Mouse (Mus musculus): ENCODE measurements around the gene Rpl18a. TPM values are rescaled to one million over a fixed set of nuclear protein-coding genes. Genes with fewer than 3 reads are reported as not detected.

The Rpl18a gene
- 5,038 and 8,367 TPM in 2 replicates for polyA plus RNA-seq (2012; rRNA removed; ENCODE audit: low replicate concordance)

DNA sequence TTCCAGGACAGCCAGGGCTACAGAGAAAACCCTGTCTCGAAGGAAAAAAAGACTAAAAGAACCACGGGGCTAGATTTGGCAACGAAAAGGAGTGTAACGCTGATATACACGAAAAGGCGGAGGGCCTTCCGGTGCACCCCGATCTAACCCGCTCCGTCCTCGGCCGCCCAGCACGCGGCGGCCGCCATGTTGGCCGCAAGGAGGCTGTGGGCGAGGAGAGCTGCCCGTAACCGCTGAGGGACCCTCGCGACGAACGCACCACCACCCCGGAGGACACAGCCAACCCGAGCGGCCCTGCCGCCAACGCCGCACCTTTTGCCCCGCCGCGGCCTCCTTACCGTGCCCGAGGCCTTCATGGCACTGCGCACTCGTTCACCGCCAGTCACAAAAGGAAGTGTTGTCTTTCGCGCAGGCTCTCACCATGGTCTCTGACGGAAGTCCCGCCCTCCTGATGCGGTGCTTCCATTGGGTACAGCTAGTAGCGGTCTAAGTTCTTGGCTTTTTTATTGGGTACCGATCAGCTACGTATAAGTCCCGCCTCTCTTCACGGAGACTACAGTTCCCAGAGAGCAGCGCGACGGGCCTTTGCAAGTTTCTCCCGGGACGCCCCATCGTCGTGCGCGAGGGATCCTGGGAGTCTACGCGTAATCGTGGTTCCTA, at the start of gene Rpl18a:
Gene Rpl18a, minus strand, starts transcription at position 392 of the 660 bp plus-strand sequence.

DNA sequence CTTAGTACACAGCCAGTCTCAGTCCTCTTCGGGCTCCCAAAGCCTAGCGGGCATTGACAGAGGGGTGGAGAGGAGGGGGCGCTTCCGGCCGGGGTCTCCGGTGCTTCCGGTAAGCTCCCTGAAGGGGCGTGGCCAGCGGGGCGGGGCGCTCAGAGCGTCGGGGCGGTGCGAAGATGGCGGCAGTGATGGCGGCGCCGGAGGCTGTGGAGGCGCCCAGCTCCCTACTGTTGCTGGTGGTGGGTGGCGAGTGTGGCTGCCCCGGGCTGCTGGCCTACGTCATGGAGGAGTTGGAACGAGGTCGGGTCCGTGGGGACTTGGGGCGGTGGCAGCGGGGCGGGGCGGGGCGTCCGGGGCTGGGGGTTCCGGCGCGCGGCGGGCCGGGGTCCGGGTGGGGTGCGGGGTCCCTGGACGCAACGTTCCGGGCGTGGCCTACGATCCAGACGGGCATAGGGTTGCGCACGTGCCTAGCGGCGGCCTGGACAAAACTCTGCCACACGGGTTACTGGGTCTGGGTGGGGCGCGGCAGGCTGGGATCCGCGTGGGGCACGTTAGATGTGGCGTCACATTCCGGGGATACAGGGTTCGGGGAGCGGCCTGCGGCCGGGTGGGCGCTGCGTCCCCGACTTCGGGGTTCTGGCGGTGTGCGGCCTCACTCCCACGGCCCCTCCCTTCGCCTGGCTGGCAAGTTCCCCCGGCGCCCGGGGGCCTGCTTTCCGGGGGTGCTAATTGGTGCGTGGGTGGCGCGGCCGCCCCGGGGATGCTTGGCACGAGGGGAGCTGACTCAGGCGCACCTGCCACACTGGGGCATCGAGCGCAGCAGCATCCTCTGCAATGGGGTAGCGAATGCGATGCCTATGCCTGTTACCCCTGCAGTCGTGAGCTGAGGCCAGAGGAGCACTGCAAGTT, 8.9 kb upstream of the Rpl18a start, which contains the start of gene Map1s:
Gene Map1s, plus strand, starts transcription at position 102 of the 906 bp plus-strand sequence.

DNA sequence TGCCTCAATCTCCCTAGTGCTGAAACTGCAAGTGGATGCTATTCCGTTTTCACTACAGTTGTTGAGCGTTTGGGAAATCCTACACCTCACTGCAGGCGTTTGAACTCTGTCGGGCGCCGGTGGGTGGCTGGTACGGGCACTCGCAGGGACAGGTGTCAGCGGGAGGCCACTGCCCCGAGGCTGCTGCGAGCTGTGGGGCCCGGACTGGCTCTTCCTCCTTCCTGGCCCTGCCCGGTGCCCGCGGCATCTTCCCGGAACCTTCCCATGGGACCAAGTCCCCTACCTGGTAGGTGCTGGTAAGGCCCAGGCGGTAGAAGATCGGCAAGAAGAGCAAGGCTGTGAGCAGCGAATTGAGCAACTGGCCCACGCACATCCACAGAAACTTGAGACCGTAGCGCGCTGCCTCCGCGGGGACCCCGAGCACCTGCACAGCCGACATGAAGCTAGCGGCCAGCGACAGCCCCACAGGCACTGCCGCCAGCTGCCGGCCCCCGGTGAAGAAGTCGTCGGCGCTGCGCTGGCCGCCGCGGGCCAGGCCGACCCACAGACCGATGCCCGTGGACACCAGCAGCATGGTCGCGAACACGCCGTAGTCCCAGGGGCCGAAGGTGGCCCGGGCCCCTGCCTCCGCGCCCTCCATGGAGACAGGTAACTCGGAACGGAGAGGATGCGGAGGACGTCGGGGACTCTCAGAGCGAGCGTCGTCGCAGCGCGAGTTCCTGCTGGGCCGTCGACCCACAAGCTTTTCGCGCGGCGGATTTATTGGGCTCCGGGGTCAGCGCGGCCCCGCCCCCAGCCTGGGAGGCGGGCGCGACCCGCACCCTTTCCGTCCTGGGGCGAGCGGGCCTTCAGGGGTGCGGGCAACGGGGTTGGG, 5.0 kb downstream of the Rpl18a start, which contains the start of gene Slc5a5:
Gene Slc5a5, minus strand, starts transcription at position 736 of the 874 bp plus-strand sequence.

DNA sequence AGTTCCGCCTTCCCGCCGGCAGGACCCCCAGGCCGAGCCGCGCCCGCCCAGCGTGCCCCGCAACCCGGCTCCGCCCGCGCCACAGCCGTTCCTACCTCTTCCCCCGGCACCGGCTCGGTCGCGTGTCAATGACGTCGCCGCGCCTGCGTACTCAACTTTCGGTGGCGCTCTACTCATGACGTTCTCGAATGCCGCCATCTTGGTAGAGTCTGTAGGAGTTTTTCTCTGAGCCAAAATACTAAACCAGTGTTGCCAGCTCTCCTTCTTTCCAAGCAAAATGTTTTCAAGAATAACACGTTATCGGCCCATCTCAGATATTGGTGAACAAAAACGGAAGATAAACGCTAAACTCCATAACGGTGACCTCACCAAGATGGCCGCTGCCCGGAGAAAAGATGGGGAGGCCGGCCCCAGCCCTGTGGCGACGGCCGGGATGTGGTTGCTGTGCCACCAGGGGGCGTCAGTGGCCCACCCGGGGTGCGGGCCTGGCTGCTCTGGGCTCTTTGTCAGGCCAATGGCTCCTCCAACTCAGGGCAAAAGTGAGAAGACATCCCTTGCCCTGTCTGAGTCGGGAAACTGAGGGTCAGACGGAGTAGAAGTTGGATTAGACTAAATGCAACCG, 23.7 kb downstream of the Rpl18a start, which contains the start of gene Ccdc124:
Gene Ccdc124, minus strand, starts transcription at position 572 of the 622 bp plus-strand sequence.

GRCm38 (mm10) chr8:70862824-70863641, 34.2 kb downstream of the Rpl18a start, which contains the start of gene Kcnn1:
Gene Kcnn1, minus strand, starts transcription at chr8:70863258.

Other genes starting within 250 kb of the Rpl18a start
- 36.5 and 50.6 TPM in 2 replicates for gene Pgpep1, start 237.0 kb downstream of the Rpl18a start, polyA plus RNA-seq (2012; rRNA removed; ENCODE audit: low replicate concordance)
- 62.1 and 102 TPM in 2 replicates for gene Lsm4, start 224.2 kb downstream of the Rpl18a start, polyA plus RNA-seq (2012; rRNA removed; ENCODE audit: low replicate concordance)
- gene Jund, start 198.5 kb downstream of the Rpl18a start, polyA plus RNA-seq (2012; rRNA removed; ENCODE audit: low replicate concordance), result 185 and 938 TPM in 2 replicates
- 0.03 and 0.04 TPM in 2 replicates for gene Iqcn, start 194.0 kb downstream of the Rpl18a start, polyA plus RNA-seq (2012; rRNA removed; ENCODE audit: low replicate concordance)
- gene Gm3336, start 178.9 kb downstream of the Rpl18a start, polyA plus RNA-seq (2012; rRNA removed; ENCODE audit: low replicate concordance), result 0.20 and 0.50 TPM in 2 replicates
- gene Pde4c, start 173.7 kb downstream of the Rpl18a start, polyA plus RNA-seq (2012; rRNA removed; ENCODE audit: low replicate concordance), result 5.5 and 6.5 TPM in 2 replicates
- 32.7 and 43.5 TPM in 2 replicates for gene Rab3a, start 142.7 kb downstream of the Rpl18a start, polyA plus RNA-seq (2012; rRNA removed; ENCODE audit: low replicate concordance)
- 69.3 and 175 TPM in 2 replicates for gene Mpv17l2, start 136.5 kb downstream of the Rpl18a start, polyA plus RNA-seq (2012; rRNA removed; ENCODE audit: low replicate concordance)
- gene Pik3r2, start 120.7 kb downstream of the Rpl18a start, polyA plus RNA-seq (2012; rRNA removed; ENCODE audit: low replicate concordance), result 149 and 256 TPM in 2 replicates
- gene Mast3, start 92.4 kb downstream of the Rpl18a start, polyA plus RNA-seq (2012; rRNA removed; ENCODE audit: low replicate concordance), result 90.3 and 270 TPM in 2 replicates
- gene Il12rb1, start 89.0 kb downstream of the Rpl18a start, polyA plus RNA-seq (2012; rRNA removed; ENCODE audit: low replicate concordance), result 2.4 and 4.3 TPM in 2 replicates
- 47.5 and 97.3 TPM in 2 replicates for gene Arrdc2, start 57.7 kb downstream of the Rpl18a start, polyA plus RNA-seq (2012; rRNA removed; ENCODE audit: low replicate concordance)
- gene Kcnn1, start 34.2 kb downstream of the Rpl18a start, polyA plus RNA-seq (2012; rRNA removed; ENCODE audit: low replicate concordance), result 12.7 and 19.0 TPM in 2 replicates
- gene Ccdc124, start 23.5 kb downstream of the Rpl18a start, polyA plus RNA-seq (2012; rRNA removed; ENCODE audit: low replicate concordance), result 38.1 and 57.1 TPM in 2 replicates
- gene Slc5a5, start 4.7 kb downstream of the Rpl18a start, polyA plus RNA-seq (2012; rRNA removed; ENCODE audit: low replicate concordance), result 118 and 221 TPM in 2 replicates
- 52.8 and 110 TPM in 2 replicates for gene Map1s, start 8.5 kb upstream of the Rpl18a start, polyA plus RNA-seq (2012; rRNA removed; ENCODE audit: low replicate concordance)

Data from mammary gland, adult 2 months (tissue).